Mouse (Mus musculus) lung, adult 2 months (tissue): Measurements from ENCODE around the gene Scp2.

ENCODE experiments used
- CTCF ChIP-seq: fragments of 200-500 bp; IDR thresholded peaks from 2 replicates; pipeline ENCODE4 v1.5.1; 2011; ENCODE audit warnings: mild to moderate bottlenecking, low read length, control low read depth; ENCODE audit not compliant: insufficient read depth
- POLR2A ChIP-seq: fragments of 200-500 bp; IDR thresholded peaks from 2 replicates; pipeline ENCODE4 v1.6.1; 2011; ENCODE audit warnings: low read depth, mild to moderate bottlenecking, control low read depth, low read length, borderline replicate concordance; ENCODE audit errors: extremely low read depth

DNA sequence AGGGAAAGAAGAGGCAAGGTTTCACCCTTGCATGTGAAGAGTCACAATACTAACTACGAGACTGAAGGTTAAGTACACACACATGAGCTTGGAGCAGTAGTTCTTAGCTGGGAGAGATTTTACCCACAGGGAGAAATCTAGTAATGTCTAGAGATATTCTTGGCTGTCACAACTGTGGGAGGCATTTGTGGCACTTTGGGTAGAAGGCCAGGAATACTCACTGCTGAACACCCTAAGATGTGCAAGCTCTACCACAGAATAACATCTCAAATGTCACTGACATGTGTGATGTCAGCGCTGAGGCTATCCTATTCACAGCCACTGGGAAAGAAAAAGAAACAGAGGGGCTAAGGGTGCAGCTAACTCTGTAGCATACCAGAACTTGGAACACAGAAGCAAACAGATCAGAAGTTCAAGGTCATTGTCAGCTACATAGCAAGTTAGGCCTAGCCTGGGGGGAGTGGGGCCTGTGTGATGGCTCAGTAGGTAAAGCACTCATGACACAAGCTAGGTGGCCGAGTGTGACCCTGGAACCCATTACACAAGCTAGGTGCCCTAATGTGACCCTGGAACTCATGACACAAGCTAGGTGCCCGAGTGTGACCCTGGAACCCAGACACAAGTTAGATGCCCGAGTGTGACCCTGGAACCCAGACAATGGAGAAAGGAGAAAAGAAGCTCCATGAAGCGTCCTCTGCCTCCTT, 61.6 kb downstream of the Scp2 start:
- no peak for TF ChIP-seq POLR2A
- no peak for TF ChIP-seq CTCF
